Mouse (Mus musculus) embryonic facial prominence, embryonic 11.5 days (tissue): Measurements from ENCODE around the gene Nkx1-2. TPM values are rescaled to one million over a fixed set of nuclear protein-coding genes. Genes with fewer than 3 reads are reported as not detected.

Source experiments
- ATAC-seq: fragments of 200-750 bp; cut with Nextera tagmentation; replicated peaks from 2 replicates; pipeline ENCODE4 v1.8.0; 2017; ENCODE audit warnings: low read depth; ENCODE audit not compliant: insufficient number of reproducible peaks, low FRiP score, low TSS enrichment
- DNase-seq: peaks from one replicate; pipeline ENCODE4 v3.0.0-alpha.2; 2015; ENCODE audit warnings: low spot score
- H3K27ac ChIP-seq: fragments of 300-500 bp; sonication (generic); replicated peaks from 2 replicates; pipeline ENCODE4 v1.5.1; 2014; ENCODE audit warnings: mild to moderate bottlenecking, low read depth, low read length, control low read depth
- H3K27me3 ChIP-seq: fragments of 300-500 bp; sonication (generic); 2 replicates; pipeline ENCODE4 v1.6.1; 2014; ENCODE audit warnings: mild to moderate bottlenecking, low read length, moderate library complexity, mixed read lengths; ENCODE audit not compliant: control insufficient read depth, insufficient read depth
- H3K36me3 ChIP-seq: fragments of 300-500 bp; sonication (generic); replicated peaks from 2 replicates; pipeline ENCODE4 v1.6.1; 2014; ENCODE audit warnings: low read depth, mild to moderate bottlenecking, low read length, moderate library complexity, mixed read lengths; ENCODE audit not compliant: control insufficient read depth, insufficient read depth
- H3K4me1 ChIP-seq: fragments of 300-500 bp; sonication (generic); 2 replicates; pipeline ENCODE4 v1.6.1; 2014; ENCODE audit warnings: low read length, mixed read lengths; ENCODE audit not compliant: control insufficient read depth, insufficient read depth
- H3K4me2 ChIP-seq: fragments of 300-500 bp; sonication (generic); 2 replicates; pipeline ENCODE4 v1.6.1; 2014; ENCODE audit warnings: low read depth, mild to moderate bottlenecking, control low read depth, low read length, moderate library complexity
- H3K4me3 ChIP-seq: fragments of 300-500 bp; sonication (generic); 2 replicates; pipeline ENCODE4 v1.5.1; 2014; ENCODE audit warnings: low read depth, low read length, control low read depth
- H3K9ac ChIP-seq: fragments of 300-500 bp; sonication (generic); replicated peaks from 2 replicates; pipeline ENCODE4 v1.6.1; 2014; ENCODE audit warnings: mild to moderate bottlenecking, control low read depth, low read length
- H3K9me3 ChIP-seq: fragments of 300-500 bp; sonication (generic); replicated peaks from 2 replicates; pipeline ENCODE4 v1.6.1; 2016; ENCODE audit warnings: mild to moderate bottlenecking, low read length, inconsistent platforms, mixed read lengths; ENCODE audit not compliant: control insufficient read depth
- WGBS: fragments of 180-500 bp; shearing (Covaris S2); extraction: QIAGEN DNeasy Blood & Tissue Kit; methylation state at CpG from one replicate; pipeline ENCODE4 v1.1.7; 2014; 5-methylcytosine and 5-hydroxymethylcytosine counted together
- polyA plus RNA-seq: library from polyadenylated mRNA; unstranded; fragments of >200 nt; fragmentation: Nextera tagmentation; extraction: Ambion mirVana; gene quantifications from 2 replicates; pipeline ENCODE4 v1.2.1, GENCODE M21; 2014

The Nkx1-2 gene
- polyA plus RNA-seq, 1 experiment from 2014 or later: not detected

- Histone ChIP-seq H3K27ac (no peak overlapping the region), H3K36me3 (no peaks in the 10 kb centered on the region), H3K4me2 (no peak overlapping the region), H3K4me1 (no peaks in the 10 kb centered on the region), H3K9ac (no peak overlapping the region), H3K9me3 (no peaks in the 10 kb centered on the region), H3K27me3 (no peaks in the 10 kb centered on the region; the same call in 1 of the 2 replicates), H3K4me3 (no peak overlapping the region)
- no peak for ATAC-seq
- WGBS: 81% methylated on average over 11 of the region's 11 CpGs
- no peak for DNase-seq
Observed at GRCm38 (mm10) chr7:132631313-132631712, 31.9 kb upstream of the Nkx1-2 start.

- Histone ChIP-seq H3K27me3 (no peaks in the 10 kb centered on the region), H3K36me3 (no peaks in the 10 kb centered on the region), H3K4me1 (no peaks in the 10 kb centered on the region), H3K9me3 (no peaks in the 10 kb centered on the region), H3K27ac (no peak overlapping the region), H3K9ac (no peak overlapping the region), H3K4me2 (no peak overlapping the region), H3K4me3 (no peak overlapping the region)
- ATAC-seq (no peak), DNase-seq (no peak)
- WGBS: 86% methylated on average over 3 of the region's 3 CpGs
Observed at GRCm38 (mm10) chr7:132627448-132627847, 28.0 kb upstream of the Nkx1-2 start.

DNA sequence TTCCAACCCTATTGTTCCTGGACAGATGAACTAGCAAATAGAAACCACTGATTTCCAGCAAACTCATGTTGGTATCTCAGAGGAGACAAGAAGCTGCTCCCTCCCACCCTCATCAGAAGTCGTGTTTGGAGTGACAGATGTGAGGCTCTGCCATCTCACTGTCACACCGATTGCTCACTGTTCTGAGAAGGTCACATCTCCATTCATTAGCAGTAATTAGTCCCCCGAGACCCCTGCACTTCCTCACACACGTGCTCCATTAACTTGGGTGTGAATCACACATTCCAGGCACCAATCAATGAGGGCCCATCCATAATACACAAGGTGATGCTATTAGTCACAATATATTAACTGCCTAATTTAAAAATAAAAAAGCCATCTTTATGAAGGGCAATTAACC lies 26.7 kb upstream of the Nkx1-2 start:
- Histone ChIP-seq H3K4me3 (no peak overlapping the region), H3K4me2 (no peak overlapping the region), H3K36me3 (no peaks in the 10 kb centered on the region), H3K4me1 (no peaks in the 10 kb centered on the region), H3K9ac (no peak overlapping the region), H3K9me3 (no peaks in the 10 kb centered on the region), H3K27me3 (no peaks in the 10 kb centered on the region), H3K27ac (no peak overlapping the region)
- ATAC-seq: no peak
- WGBS: 60% methylated on average over 4 of the region's 4 CpGs
- DNase-seq: no peak

DNA sequence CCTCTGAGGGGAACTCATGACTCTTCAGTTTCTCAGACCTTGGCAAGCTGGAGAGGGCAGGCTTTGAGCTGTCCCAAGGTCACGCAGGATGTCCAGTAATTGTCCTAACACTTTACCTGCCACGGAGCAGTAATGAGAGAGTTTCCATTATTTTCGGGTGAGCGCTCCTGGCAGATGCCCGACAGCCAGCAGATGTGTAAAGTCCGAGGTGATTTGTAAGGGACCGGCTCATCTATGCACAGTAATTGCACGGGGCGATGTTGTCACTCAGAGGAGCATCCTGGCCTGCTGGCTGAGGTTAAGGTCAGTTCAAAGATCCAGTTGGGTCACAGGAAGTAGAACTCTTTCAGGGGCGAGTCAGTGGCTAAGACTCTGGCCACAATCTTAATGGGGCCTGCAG lies 24.7 kb upstream of the Nkx1-2 start:
- Histone ChIP-seq H3K4me3 (no peak overlapping the region), H3K27ac (no peak overlapping the region), H3K36me3 (no peaks in the 10 kb centered on the region), H3K27me3 (no peaks in the 10 kb centered on the region), H3K9ac (no peak overlapping the region), H3K4me1 (no peaks in the 10 kb centered on the region), H3K9me3 (no peaks in the 10 kb centered on the region), H3K4me2 (no peak overlapping the region)
- DNase-seq (no peak), ATAC-seq (no peak)
- 68% methylated on average over 10 of the region's 10 CpGs for WGBS

GRCm38 (mm10) chr7:132619975-132620918 lies 20.8 kb upstream of the Nkx1-2 start:
- Histone ChIP-seq H3K4me2 (no peak overlapping the region), H3K36me3 (no peaks in the 10 kb centered on the region), H3K27ac (no peak overlapping the region), H3K9ac (no peak overlapping the region), H3K4me3 (no peak overlapping the region), H3K9me3 (no peaks in the 10 kb centered on the region), H3K27me3 (no peaks in the 10 kb centered on the region), H3K4me1 (no peaks in the 10 kb centered on the region)
- ATAC-seq (no peak), DNase-seq (no peak)
- 87% methylated on average over 15 of the region's 15 CpGs for WGBS

DNA sequence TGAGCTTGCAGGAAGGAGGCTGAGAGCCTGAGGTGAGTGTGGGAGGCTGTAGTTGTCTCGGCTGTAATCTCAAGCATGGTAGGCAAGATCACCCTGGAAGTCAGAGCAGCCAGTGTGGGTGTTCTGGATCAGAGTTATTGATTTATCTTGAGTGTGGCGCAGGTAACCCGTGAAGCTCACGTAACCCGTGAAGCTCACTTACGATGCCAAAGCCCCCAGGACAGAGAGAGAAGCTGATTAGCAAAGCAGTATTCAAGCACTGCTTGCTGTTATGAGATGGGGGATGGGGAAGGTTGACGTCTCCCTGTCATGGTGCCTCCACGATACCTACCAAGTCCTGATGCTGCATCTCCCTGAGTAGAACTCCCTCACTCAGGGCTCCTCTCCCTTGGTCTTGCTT lies 20.1 kb upstream of the Nkx1-2 start:
- no peak overlapping the region for H3K4me3 ChIP-seq
- H3K27me3 ChIP-seq: no peaks in the 10 kb centered on the region
- DNase-seq: no peak
- H3K27ac ChIP-seq: no peak overlapping the region
- no peak overlapping the region for H3K4me2 ChIP-seq
- no peaks in the 10 kb centered on the region for H3K36me3 ChIP-seq
- H3K9ac ChIP-seq: no peak overlapping the region
- 93% methylated on average over 8 of the region's 8 CpGs for WGBS
- H3K9me3 ChIP-seq: no peaks in the 10 kb centered on the region
- ATAC-seq: no peak
- no peaks in the 10 kb centered on the region for H3K4me1 ChIP-seq

GRCm38 (mm10) chr7:132617021-132617564 lies 17.7 kb upstream of the Nkx1-2 start:
- Histone ChIP-seq H3K4me1 (no peaks in the 10 kb centered on the region), H3K9me3 (no peaks in the 10 kb centered on the region), H3K27ac (no peak overlapping the region), H3K36me3 (no peaks in the 10 kb centered on the region), H3K27me3 (no peaks in the 10 kb centered on the region), H3K4me2 (no peak overlapping the region), H3K9ac (no peak overlapping the region), H3K4me3 (no peak overlapping the region)
- DNase-seq (no peak), ATAC-seq (no peak)
- WGBS: 77% methylated on average over 5 of the region's 5 CpGs

DNA sequence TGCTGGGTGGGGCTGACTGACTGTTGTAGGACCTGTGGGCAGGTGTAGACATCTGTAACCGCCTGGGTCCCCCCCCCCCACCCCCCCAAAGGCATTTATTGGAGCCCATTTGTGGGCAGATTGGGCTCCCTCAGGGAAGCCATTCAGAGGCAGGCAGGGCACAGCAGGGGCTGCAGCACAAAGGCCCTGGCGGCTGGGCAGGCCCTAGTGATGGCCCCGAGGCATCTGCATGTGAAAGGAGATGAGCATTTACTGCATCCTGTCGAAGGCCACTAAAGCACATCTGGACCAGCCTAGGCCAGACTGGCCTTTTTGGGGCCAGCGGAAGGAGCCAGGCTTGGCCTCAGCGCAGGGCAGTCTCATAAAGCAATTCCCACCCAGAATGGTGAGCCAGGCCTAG lies 17.0 kb upstream of the Nkx1-2 start:
- Histone ChIP-seq H3K9ac (no peak overlapping the region), H3K4me2 (no peak overlapping the region), H3K4me1 (no peaks in the 10 kb centered on the region), H3K27ac (no peak overlapping the region), H3K27me3 (no peaks in the 10 kb centered on the region), H3K9me3 (no peaks in the 10 kb centered on the region), H3K4me3 (no peak overlapping the region), H3K36me3 (no peaks in the 10 kb centered on the region)
- ATAC-seq (peak; percentile 36; the same call in 1 of the 2 replicates), DNase-seq (no peak)
- WGBS: 13% methylated on average over 6 of the region's 6 CpGs
